7 mouse cellular contexts compared by ENCODE assay signal in the genomic region with DNA sequence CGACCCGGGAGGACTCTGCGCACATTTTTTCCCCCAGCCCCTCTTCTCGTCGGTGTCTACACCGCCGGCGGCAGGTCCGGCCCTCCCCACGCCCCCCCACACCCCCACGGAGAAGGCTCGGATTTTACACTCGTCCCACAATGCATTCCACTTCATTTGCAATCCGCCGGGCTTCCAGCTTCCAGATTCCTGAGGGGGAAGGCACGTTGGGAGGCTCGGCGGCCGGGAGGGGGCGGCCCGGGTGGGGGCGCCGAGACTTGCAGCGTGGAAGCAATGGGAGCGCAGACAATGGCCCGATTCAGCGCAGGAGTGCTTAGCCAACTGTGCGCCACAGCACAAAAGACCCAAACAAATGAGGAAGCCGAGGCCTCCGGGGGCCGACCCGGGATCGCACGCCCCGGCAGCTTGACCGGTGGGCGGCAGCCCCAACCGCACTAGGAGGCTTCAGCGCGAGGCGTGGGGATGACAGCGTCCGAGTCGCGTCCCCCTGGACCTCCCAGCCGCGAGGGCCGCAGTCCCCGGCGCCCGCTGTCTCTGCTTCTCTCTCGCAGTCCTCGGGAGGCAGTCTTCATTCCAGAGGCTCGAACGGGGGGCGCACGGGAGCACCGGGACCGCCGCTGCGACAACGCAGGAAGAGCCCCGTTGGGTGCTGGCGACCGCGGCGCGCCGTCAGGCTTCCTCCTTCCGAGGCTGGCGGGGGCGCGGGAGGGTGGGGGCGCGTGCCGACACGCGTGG.
DNase-seq lines count a peak whose midpoint lies in the region; ATAC-seq and TF ChIP-seq lines count a peak whose summit lies in the region.

No protein-coding gene starts in this region.

- intact Hi-C loops in left cerebral cortex, adult 2 months (cut with DNase I): loop anchor here (1.0 to 5.0 kb wide), 6 partner anchors 45 to 546 kb away; no protein-coding TSS in a partner anchor

- H3K4me1 ChIP-seq in forebrain, embryonic 14.5 days (ENCODE audit: control insufficient read depth, insufficient read depth, low read length): peaks cover 26% of the 10 kb centered on the region
- peaks cover 62% of the 10 kb centered on the region for H3K4me1 ChIP-seq in hindbrain, embryonic 10.5 days (replicated peaks)

- WGBS in forebrain, embryonic 14.5 days: under 1% methylated on average over 61 of the region's 78 CpGs
- under 1% methylated on average over 73 of the region's 78 CpGs for WGBS in hindbrain, embryonic 10.5 days

- TF ChIP-seq CTCF in left cerebral cortex, adult 2 months (IDR thresholded peaks at IDR 0.05): no peak

- ATAC-seq in forebrain, embryonic 14.5 days: peak; percentile 68

- peak overlapping the region; percentile 99 for H3K9ac ChIP-seq in forebrain, embryonic 14.5 days (ENCODE audit: low read length)

- no peaks in the 10 kb centered on the region for H3K36me3 ChIP-seq in forebrain, embryonic 14.5 days (ENCODE audit: control insufficient read depth, insufficient read depth, low read length)
- no peaks in the 10 kb centered on the region for H3K36me3 ChIP-seq in hindbrain, embryonic 10.5 days

- H3K9me3 ChIP-seq in forebrain, embryonic 14.5 days (replicated peaks; ENCODE audit: control insufficient read depth, low read length): no peaks in the 10 kb centered on the region
- H3K9me3 ChIP-seq in hindbrain, embryonic 10.5 days: no peaks in the 10 kb centered on the region

- no peaks in the 10 kb centered on the region for H3K27me3 ChIP-seq in forebrain, embryonic 14.5 days (replicated peaks; ENCODE audit: control insufficient read depth, insufficient read depth, low read length)
- H3K27me3 ChIP-seq in hindbrain, embryonic 10.5 days (ENCODE audit: insufficient read depth, poor library complexity, severe bottlenecking): peaks cover 9% of the 10 kb centered on the region; the same call in 1 of the 2 replicates

- H3K27ac ChIP-seq in forebrain, embryonic 14.5 days (ENCODE audit: low read depth, low read length): peak overlapping the region; percentile 99
- H3K27ac ChIP-seq in hindbrain, embryonic 10.5 days: peak overlapping the region; percentile 99
- peak overlapping the region; percentile 99 for H3K27ac ChIP-seq in left cerebral cortex, adult 2 months

- H3K4me2 ChIP-seq in forebrain, embryonic 14.5 days (ENCODE audit: low read length): peak overlapping the region; percentile 80

- H3K4me3 ChIP-seq in forebrain, embryonic 14.5 days (ENCODE audit: low read depth, low read length): peak overlapping the region; percentile 91
- peak overlapping the region; percentile 91 for H3K4me3 ChIP-seq in hindbrain, embryonic 10.5 days
- H3K4me3 ChIP-seq in left cerebral cortex, adult 2 months: peak overlapping the region; percentile 85

- DNase-seq in adrenal gland, adult (ENCODE audit: inconsistent age in 2 of 2, low spot score in 1 of 2): peak; percentile 56 to 83
- peak; percentile 52 for DNase-seq in cerebellum, adult 11 months
- DNase-seq in forebrain, embryonic 14.5 days (ENCODE audit: low spot score): peak; percentile 87
- peak; percentile 84 for DNase-seq in hindbrain, embryonic 10.5 days (ENCODE audit: low spot score)
- DNase-seq in left cerebral cortex, adult 2 months (ENCODE audit: extremely low spot score in 1 of 2, low spot score in 2 of 2): peak; percentile 63 to 69
- peak; percentile 47 for DNase-seq in lung, postnatal 14 days
- peak; percentile 69 for DNase-seq in right cerebral cortex, postnatal 14 days

Comparison
In these comparisons a context has a peak if more than half of its experiments do, and no peak if none do; other contexts are left out.
1. Peak in every context shown above with its lines: DNase-seq, ATAC-seq, H3K4me3 ChIP-seq and H3K27ac ChIP-seq.